Mouse (Mus musculus) forebrain, embryonic 10.5 days (tissue): ENCODE results near the gene Pawr. TPM values are rescaled to one million over a fixed set of nuclear protein-coding genes. Genes with fewer than 3 reads are reported as not detected.

Source experiments
- DNase-seq: peaks from one replicate; pipeline ENCODE4 v3.0.0-alpha.2; 2017; ENCODE audit warnings: low spot score; ENCODE audit errors: extremely low spot score
- H3K27ac ChIP-seq: fragments of 300-500 bp; sonication (generic); 2 replicates; pipeline ENCODE4 v1.5.1; 2016; ENCODE audit warnings: mild to moderate bottlenecking
- H3K27me3 ChIP-seq: fragments of 300-500 bp; sonication (generic); 2 replicates; pipeline ENCODE4 v1.6.1; 2016; ENCODE audit warnings: mild to moderate bottlenecking; ENCODE audit not compliant: poor library complexity, severe bottlenecking
- H3K36me3 ChIP-seq: fragments of 300-500 bp; sonication (generic); replicated peaks from 2 replicates; pipeline ENCODE4 v1.6.1; 2016; ENCODE audit warnings: mild to moderate bottlenecking, moderate library complexity
- H3K4me1 ChIP-seq: fragments of 300-500 bp; sonication (generic); 2 replicates; pipeline ENCODE4 v1.6.1; 2016
- H3K4me3 ChIP-seq: fragments of 300-500 bp; sonication (generic); 2 replicates; pipeline ENCODE4 v1.5.1; 2016; ENCODE audit warnings: mild to moderate bottlenecking, moderate library complexity
- H3K9me3 ChIP-seq: fragments of 300-500 bp; sonication (generic); 2 replicates; pipeline ENCODE4 v1.6.1; 2016; ENCODE audit warnings: mild to moderate bottlenecking, moderate library complexity
- WGBS: fragments of 180-500 bp; shearing (Covaris S2); methylation state at CpG from one replicate; pipeline ENCODE4 v1.1.7; 2016; 5-methylcytosine and 5-hydroxymethylcytosine counted together
- polyA plus RNA-seq: library from polyadenylated mRNA; unstranded; fragments of >200 nt; fragmentation: Nextera tagmentation; extraction: Ambion mirVana; gene quantifications from 2 replicates; pipeline ENCODE4 v1.2.1, GENCODE M21; 2016

The Pawr gene
- polyA plus RNA-seq: 12.7 and 14.7 TPM in 2 replicates

DNA sequence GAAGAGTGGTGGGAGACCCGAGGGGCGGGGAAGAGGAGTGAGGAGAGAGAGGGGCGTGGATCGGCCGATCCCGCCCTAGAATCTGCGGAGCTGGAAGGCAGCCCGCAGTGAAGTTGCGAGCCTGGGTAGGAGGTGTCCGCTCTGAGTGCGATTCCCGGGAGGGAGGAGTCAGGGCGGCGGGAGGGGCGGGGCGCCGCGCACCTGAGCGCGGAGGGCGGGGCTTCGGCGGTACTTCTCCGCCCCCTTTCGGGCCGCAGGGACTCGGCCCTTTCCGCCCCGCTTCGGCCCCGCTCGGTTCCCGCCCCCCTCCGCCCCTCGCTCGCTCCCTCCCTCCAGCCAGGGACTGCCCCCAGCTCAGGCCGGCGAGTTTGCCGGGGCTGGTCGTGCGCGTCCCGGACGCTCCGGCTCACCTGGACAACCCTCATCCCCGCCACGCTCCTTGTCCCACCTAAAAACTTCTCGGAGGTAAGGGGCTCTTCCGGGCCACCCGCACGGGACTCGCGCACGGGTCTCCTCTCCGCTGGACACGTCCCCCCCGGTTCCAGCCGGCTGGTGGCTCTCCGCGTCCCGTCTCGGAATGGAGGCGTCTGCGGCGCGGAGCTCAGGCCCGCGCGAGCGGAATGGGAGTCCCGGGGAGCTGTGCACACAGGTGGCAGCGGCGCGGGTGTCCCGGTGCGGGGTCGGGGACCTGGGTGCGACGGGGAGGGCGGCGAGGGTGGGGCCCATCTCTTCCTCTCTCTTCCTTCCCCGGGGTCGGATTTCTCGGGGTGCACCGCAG lies at the start of gene Pawr:
Gene Pawr, plus strand, starts transcription at position 338 of the 778 bp plus-strand sequence.
- peak; percentile 86 for DNase-seq
- WGBS: under 1% methylated on average over 84 of the region's 85 CpGs
- peaks cover 24% of the 10 kb centered on the region for H3K27me3 ChIP-seq
- peaks cover 14% of the 10 kb centered on the region for H3K36me3 ChIP-seq
- no peaks in the 10 kb centered on the region for H3K9me3 ChIP-seq
- peak within 1 kb of the TSS; percentile 87 for H3K4me3 ChIP-seq
- peaks cover 51% of the 10 kb centered on the region for H3K4me1 ChIP-seq
- peak within 1 kb of the TSS; percentile 95 for H3K27ac ChIP-seq

DNA sequence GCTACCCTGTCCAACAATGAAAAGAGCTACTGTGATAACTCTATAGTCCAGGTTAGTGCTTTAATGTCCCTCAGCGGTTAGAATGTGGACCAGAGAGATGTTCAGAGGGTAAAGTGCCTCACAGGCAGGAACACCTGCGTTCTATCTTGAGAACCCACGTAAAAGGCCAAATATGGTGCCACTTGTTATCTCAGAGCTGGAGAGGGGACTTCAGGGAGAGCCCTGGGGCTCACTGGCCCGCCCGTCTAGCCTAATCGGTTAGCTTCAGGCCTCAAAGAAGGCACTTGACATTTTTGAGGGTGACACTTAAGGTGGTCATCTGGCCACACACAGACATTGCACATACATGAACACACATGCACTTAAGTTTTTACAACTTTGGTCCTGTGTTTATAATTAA lies 49.6 kb upstream of the Pawr start:
- WGBS: 92% methylated on average over 6 of the region's 6 CpGs
- H3K27me3 ChIP-seq: no peaks in the 10 kb centered on the region
- H3K36me3 ChIP-seq: peaks cover 25% of the 10 kb centered on the region
- no peaks in the 10 kb centered on the region for H3K4me1 ChIP-seq
- H3K4me3 ChIP-seq: no peak overlapping the region
- H3K27ac ChIP-seq: no peak overlapping the region
- H3K9me3 ChIP-seq: no peaks in the 10 kb centered on the region
- no peak for DNase-seq

DNA sequence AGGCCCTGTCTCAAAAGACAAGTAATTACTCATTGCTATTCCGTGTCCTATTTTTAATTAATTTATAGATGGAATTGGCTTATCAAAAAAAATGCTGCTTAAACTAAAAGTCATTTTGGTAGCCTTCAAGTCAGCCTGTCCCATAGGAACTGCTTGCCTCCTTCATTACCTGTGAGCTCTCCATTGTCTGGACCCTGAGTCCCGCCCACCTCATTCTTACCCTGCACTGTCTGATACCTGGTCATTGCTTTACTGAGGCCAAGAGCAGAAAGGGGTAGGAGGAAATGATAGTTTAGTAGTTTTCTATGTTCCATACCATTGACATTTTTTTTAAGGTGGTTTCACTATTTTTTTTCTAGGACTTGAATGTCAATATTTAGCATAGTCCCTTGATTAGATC lies 48.5 kb upstream of the Pawr start:
- Histone ChIP-seq H3K4me3 (no peak overlapping the region), H3K36me3 (peaks cover 18% of the 10 kb centered on the region), H3K27ac (no peak overlapping the region), H3K9me3 (no peaks in the 10 kb centered on the region), H3K27me3 (no peaks in the 10 kb centered on the region), H3K4me1 (no peaks in the 10 kb centered on the region)
- WGBS: 94% methylated on average over 2 of the region's 2 CpGs
- no peak for DNase-seq

GRCm38 (mm10) chr10:108283837-108284236 lies 48.1 kb upstream of the Pawr start:
- H3K4me3 ChIP-seq: no peak overlapping the region
- no peak for DNase-seq
- H3K9me3 ChIP-seq: no peaks in the 10 kb centered on the region
- WGBS: 95% methylated on average over 4 of the region's 4 CpGs
- no peaks in the 10 kb centered on the region for H3K4me1 ChIP-seq
- no peaks in the 10 kb centered on the region for H3K27me3 ChIP-seq
- peaks cover 17% of the 10 kb centered on the region for H3K36me3 ChIP-seq
- H3K27ac ChIP-seq: no peak overlapping the region

DNA sequence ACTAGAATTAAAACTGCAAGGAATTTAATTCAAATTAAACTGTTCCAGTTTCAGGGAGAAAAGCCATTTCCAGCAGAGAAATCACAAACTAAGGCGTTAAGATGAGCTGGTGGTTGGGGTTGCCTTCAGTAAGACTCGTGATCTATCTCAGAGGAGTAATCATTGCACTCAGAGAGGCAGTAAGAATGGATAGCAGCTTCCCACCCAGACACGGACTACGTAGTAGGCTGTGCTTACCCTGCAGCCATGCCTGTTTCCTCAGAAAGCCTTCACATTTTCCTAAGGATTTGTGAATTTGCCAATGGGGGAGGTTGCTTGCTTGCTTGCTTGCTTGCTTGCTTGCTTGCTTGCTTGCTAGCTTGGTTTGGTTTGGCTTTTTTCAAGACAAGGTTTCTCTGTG lies 47.5 kb upstream of the Pawr start:
- Histone ChIP-seq H3K27me3 (no peaks in the 10 kb centered on the region), H3K4me3 (no peak overlapping the region), H3K27ac (no peak overlapping the region), H3K4me1 (no peaks in the 10 kb centered on the region), H3K9me3 (no peaks in the 10 kb centered on the region), H3K36me3 (peaks cover 17% of the 10 kb centered on the region)
- no peak for DNase-seq
- 88% methylated on average over 4 of the region's 4 CpGs for WGBS

DNA sequence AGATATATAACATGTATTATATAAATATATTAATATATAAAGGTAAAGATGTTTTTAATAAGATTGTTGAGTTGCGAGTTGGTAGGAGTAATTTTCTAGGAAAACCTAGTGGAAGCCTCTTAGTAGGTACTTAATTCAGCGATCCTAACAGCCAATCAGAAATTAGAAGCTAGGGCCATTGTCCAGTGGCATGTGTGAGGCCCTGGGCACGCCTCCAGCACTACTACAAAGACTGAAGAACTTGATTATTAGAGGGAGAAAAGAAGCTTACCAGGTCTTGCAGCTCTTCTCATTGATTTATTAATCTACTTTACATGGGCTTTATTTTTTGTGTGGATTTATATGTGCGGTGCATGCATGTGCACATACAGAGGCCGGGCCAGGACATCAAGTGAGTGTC lies 46.9 kb upstream of the Pawr start:
- no peak overlapping the region for H3K4me3 ChIP-seq
- whole genome bisulfite sequencing: 87% methylated on average over 5 of the region's 5 CpGs
- no peak overlapping the region for H3K27ac ChIP-seq
- H3K27me3 ChIP-seq: no peaks in the 10 kb centered on the region
- no peak for DNase-seq
- H3K36me3 ChIP-seq: peaks cover 13% of the 10 kb centered on the region
- H3K9me3 ChIP-seq: no peaks in the 10 kb centered on the region
- no peaks in the 10 kb centered on the region for H3K4me1 ChIP-seq

DNA sequence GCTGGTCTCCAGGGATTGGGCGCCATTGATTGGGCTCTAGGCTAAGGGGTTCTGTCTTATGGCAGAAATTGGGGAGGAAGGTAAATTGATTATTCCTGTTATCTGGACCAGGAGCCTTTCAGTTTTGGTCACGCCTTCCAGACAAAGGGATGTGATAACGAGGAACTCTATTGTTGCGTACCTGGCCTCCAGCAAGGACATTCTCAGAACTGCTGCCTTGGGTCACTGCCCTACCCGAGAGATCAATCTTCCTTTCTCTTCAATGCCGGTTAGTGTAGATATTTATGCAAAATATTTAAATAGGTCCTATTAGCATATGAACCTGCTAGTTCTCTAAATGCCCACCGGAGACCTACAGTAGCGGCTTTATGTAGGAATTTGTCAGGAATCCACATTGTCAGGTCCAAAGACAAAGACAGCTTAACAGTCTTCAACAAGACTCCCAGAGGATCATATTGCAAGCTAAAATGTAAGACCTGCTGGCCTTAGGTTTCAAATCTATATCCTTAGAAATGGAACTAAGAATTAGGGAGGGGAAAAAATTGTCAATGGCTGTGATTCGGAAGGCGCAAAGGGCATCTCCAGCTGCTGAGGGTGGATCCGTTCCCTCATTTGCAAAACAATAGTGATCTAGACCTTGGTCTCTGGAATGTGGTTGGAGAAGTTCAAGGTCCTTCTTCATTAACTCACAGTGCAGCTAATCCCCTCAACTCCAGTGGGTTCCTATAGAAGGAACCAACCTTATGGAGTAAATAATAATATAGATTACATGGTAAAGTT lies 45.1 kb upstream of the Pawr start:
- Histone ChIP-seq H3K4me3 (no peak overlapping the region), H3K9me3 (no peaks in the 10 kb centered on the region), H3K4me1 (no peaks in the 10 kb centered on the region), H3K27me3 (no peaks in the 10 kb centered on the region), H3K27ac (no peak overlapping the region), H3K36me3 (peaks cover 4% of the 10 kb centered on the region)
- 75% methylated on average over 11 of the region's 11 CpGs for WGBS
- DNase-seq: no peak

DNA sequence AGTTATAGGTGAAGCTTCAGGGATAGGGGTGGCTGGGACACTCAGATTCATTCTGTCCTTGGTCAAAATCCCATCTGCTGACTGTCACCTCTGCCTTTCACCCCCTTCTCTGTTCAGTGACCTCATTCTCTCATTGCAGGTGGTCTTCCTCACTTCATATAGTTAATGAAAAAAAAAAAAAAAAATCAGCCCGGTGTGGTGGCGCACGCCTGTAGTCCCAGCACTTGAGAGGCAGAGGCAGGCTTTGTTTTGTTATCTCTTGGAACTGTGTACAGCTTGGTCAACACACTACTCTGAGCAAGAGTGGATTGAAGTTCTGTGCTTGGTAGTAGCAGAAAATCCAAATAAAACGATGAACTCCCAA lies 44.5 kb upstream of the Pawr start:
- 85% methylated on average over 4 of the region's 4 CpGs for WGBS
- no peak for DNase-seq
- Histone ChIP-seq H3K36me3 (no peaks in the 10 kb centered on the region), H3K9me3 (no peaks in the 10 kb centered on the region), H3K27me3 (no peaks in the 10 kb centered on the region), H3K27ac (no peak overlapping the region), H3K4me3 (no peak overlapping the region), H3K4me1 (no peaks in the 10 kb centered on the region)

GRCm38 (mm10) chr10:108290046-108290445 lies 41.9 kb upstream of the Pawr start:
- H3K27ac ChIP-seq: no peak overlapping the region
- H3K27me3 ChIP-seq: no peaks in the 10 kb centered on the region
- H3K36me3 ChIP-seq: no peaks in the 10 kb centered on the region
- no peaks in the 10 kb centered on the region for H3K9me3 ChIP-seq
- no peak for DNase-seq
- H3K4me1 ChIP-seq: no peaks in the 10 kb centered on the region
- 95% methylated on average over 13 of the region's 13 CpGs for WGBS
- no peak overlapping the region for H3K4me3 ChIP-seq

DNA sequence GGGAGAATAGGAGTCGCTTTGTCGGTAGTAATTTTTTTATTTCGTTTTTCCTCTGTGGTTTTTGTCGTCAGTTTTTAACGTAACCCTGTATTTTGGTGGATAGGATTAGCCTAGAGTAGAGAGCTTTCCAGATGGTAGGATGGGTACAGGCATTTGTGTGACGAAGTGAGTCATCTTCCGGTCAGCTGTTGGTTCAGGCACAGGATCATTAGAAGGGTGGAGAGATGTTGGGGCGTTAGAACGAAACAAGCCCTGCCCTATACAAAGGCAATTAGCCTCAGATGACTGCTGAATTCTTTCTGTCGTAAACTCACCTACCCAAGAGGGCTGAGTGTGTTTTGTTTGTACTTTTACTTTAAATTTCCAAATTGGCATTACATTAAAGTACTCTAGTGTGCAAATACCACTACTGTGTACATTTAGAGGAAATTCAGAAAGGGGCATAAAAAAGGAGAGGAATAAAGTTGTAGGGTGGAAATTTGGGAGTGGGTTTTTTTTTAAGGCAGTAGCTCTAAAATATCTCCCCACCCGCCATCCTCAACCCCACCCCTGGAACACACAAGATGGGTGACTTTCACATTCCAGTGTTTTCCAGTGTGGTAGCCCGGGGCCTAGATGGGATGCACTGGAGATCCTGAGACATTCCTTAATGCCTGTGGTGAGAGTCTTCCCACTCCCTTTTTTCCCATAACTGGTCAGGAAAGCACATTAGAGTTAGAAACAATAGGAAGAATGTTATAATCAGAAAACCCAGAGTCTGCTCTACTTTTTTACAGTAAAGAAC lies 40.0 kb upstream of the Pawr start:
- no peak overlapping the region for H3K4me3 ChIP-seq
- H3K36me3 ChIP-seq: no peaks in the 10 kb centered on the region
- no peak overlapping the region for H3K27ac ChIP-seq
- no peaks in the 10 kb centered on the region for H3K9me3 ChIP-seq
- H3K27me3 ChIP-seq: no peaks in the 10 kb centered on the region
- no peak for DNase-seq
- WGBS: 91% methylated on average over 12 of the region's 12 CpGs
- no peaks in the 10 kb centered on the region for H3K4me1 ChIP-seq

- H3K27ac ChIP-seq: no peak overlapping the region
- no peaks in the 10 kb centered on the region for H3K9me3 ChIP-seq
- no peaks in the 10 kb centered on the region for H3K27me3 ChIP-seq
- H3K4me3 ChIP-seq: no peak overlapping the region
- H3K36me3 ChIP-seq: no peaks in the 10 kb centered on the region
- no peak for DNase-seq
- no peaks in the 10 kb centered on the region for H3K4me1 ChIP-seq
- 89% methylated on average over 4 of the region's 4 CpGs for WGBS
These were observed 39.3 kb upstream of the Pawr start for GRCm38 (mm10) chr10:108292651-108293050.

DNA sequence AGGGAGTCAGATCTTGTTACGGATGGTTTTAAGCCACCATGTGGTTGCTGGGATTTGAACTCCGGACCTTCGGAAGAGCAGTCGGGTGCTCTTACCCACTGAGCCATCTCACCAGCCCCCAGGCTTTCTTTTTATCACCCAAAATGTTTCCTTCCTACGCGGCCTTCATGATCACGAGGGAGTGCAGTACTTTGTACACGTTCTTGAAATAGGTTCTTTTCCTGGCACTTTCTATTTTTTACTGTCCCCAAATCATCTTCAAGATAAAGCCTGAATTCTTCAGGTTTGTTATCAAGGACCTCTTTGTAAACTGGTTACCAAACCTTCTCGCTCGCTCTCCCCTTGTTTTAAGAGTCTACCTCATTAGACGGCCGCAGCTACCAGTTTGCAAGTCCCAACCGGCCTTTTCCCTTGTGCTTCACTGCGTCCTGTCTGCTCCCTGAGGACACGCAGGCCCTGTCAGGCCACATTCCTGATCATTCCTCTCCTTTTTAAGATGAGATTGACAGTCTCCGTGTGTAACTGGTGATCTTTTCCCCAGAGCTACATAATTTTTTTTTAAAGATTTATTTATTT lies 38.2 kb upstream of the Pawr start:
- Histone ChIP-seq H3K4me1 (no peaks in the 10 kb centered on the region), H3K36me3 (no peaks in the 10 kb centered on the region), H3K27ac (no peak overlapping the region), H3K4me3 (no peak overlapping the region), H3K27me3 (no peaks in the 10 kb centered on the region), H3K9me3 (no peaks in the 10 kb centered on the region)
- DNase-seq: no peak
- WGBS: 93% methylated on average over 16 of the region's 16 CpGs
